Mouse (Mus musculus): ENCODE data around the gene Cplx2. TPM values are rescaled to one million over a fixed set of nuclear protein-coding genes. Genes with fewer than 3 reads are reported as not detected.

The Cplx2 gene
- polyA plus RNA-seq (2014; fragmentation: Illumina TruSeq; extraction: RNeasy Lipid Tissue Mini Kit (QIAGEN cat#74804); ENCODE audit: low replicate concordance), result 3.3 TPM

GRCm38 (mm10) chr13:54371049-54371386 is at the start of gene Cplx2:
Gene Cplx2, plus strand, starts transcription at chr13:54371349.

Other genes with a start within 250 kb of the Cplx2 start
- gene Hrh2, start 179.2 kb upstream of the Cplx2 start, polyA plus RNA-seq (2014; fragmentation: Illumina TruSeq; extraction: RNeasy Lipid Tissue Mini Kit (QIAGEN cat#74804); ENCODE audit: low replicate concordance), result 0.30 TPM
- 2.2 TPM for gene Thoc3, start 97.5 kb downstream of the Cplx2 start, polyA plus RNA-seq (2014; fragmentation: Illumina TruSeq; extraction: RNeasy Lipid Tissue Mini Kit (QIAGEN cat#74804); ENCODE audit: low replicate concordance)
- 3.4 TPM for gene Simc1, start 132.4 kb downstream of the Cplx2 start, polyA plus RNA-seq (2014; fragmentation: Illumina TruSeq; extraction: RNeasy Lipid Tissue Mini Kit (QIAGEN cat#74804); ENCODE audit: low replicate concordance)
- gene 4833439L19Rik, start 194.1 kb downstream of the Cplx2 start, polyA plus RNA-seq (2014; fragmentation: Illumina TruSeq; extraction: RNeasy Lipid Tissue Mini Kit (QIAGEN cat#74804); ENCODE audit: low replicate concordance), result 141 TPM
- gene Arl10, start 203.7 kb downstream of the Cplx2 start, polyA plus RNA-seq (2014; fragmentation: Illumina TruSeq; extraction: RNeasy Lipid Tissue Mini Kit (QIAGEN cat#74804); ENCODE audit: low replicate concordance), result 1.3 TPM
- 3.6 TPM for gene Nop16, start 218.7 kb downstream of the Cplx2 start, polyA plus RNA-seq (2014; fragmentation: Illumina TruSeq; extraction: RNeasy Lipid Tissue Mini Kit (QIAGEN cat#74804); ENCODE audit: low replicate concordance)
- gene Higd2a, start 218.9 kb downstream of the Cplx2 start, polyA plus RNA-seq (2014; fragmentation: Illumina TruSeq; extraction: RNeasy Lipid Tissue Mini Kit (QIAGEN cat#74804); ENCODE audit: low replicate concordance), result 5.9 TPM
- gene Cltb, start 240.0 kb downstream of the Cplx2 start, polyA plus RNA-seq (2014; fragmentation: Illumina TruSeq; extraction: RNeasy Lipid Tissue Mini Kit (QIAGEN cat#74804); ENCODE audit: low replicate concordance), result 15.1 TPM

Data from small intestine, adult 10 weeks (tissue).